Mouse (Mus musculus): ENCODE measurements around the gene Gm44511. TPM values are rescaled to one million over a fixed set of nuclear protein-coding genes. Genes with fewer than 3 reads are reported as not detected.

Gm44511 gene
- total RNA-seq, 1 experiment: not detected

- peak overlapping the region; percentile 16; the same call in 1 of the 2 replicates for H3K27ac ChIP-seq (ENCODE audit: insufficient read depth, low read depth, low read length, poor library complexity, severe bottlenecking)
- in situ Hi-C loops (cut with MboI; ENCODE audit: low sequenced_read_pairs in 2 of 2, unreplicated experiment in 2 of 2): loop anchor here in 1 of 2 experiments (5.0 kb wide), 1 partner anchor 36 kb away; no protein-coding TSS in a partner anchor
- no peaks in the 10 kb centered on the region for H3K36me3 ChIP-seq (ENCODE audit: control insufficient read depth, insufficient read depth, low read length, poor library complexity, severe bottlenecking)
- H3K4me3 ChIP-seq (ENCODE audit: insufficient read depth in 1 of 2, low read depth in 1 of 2, low read length in 2 of 2, poor library complexity in 1 of 2, severe bottlenecking in 1 of 2): peak overlapping the region; percentile 79 to 85
- H3K9ac ChIP-seq (ENCODE audit: insufficient read depth, low read depth, low read length, poor library complexity, severe bottlenecking): peak overlapping the region; percentile 76
- peaks cover 0 to 3% of the 10 kb centered on the region in 2 experiments; a peak in 1 of 4 replicates for H3K4me1 ChIP-seq (ENCODE audit: control insufficient read depth in 2 of 2, insufficient read depth in 2 of 2, low read length in 2 of 2, poor library complexity in 1 of 2)
- peak; percentile 77 for TF ChIP-seq ZNF384 (IDR thresholded peaks at IDR 0.05; ENCODE audit: low read depth, low read length)
- no peak for TF ChIP-seq ZC3H11A (IDR thresholded peaks at IDR 0.05; ENCODE audit: borderline replicate concordance, low read depth, low read length)
- TF ChIP-seq MAFK (IDR thresholded peaks at IDR 0.05; ENCODE audit: insufficient read depth, low read depth, low read length): peak; percentile 81
- no peaks in the 10 kb centered on the region for H3K9me3 ChIP-seq (ENCODE audit: control insufficient read depth, insufficient read depth, low read depth, low read length)
- DNase-seq (ENCODE audit: low read depth, low spot score): peak; percentile 70
Measured at GRCm38 (mm10) chr6:128838342-128839265, 12.5 kb upstream of the Gm44511 start.

- no peak overlapping the region for H3K27ac ChIP-seq (ENCODE audit: insufficient read depth, low read depth, low read length, poor library complexity, severe bottlenecking)
- peaks cover 0 to 3% of the 10 kb centered on the region in 2 experiments; a peak in 1 of 4 replicates for H3K4me1 ChIP-seq (ENCODE audit: control insufficient read depth in 2 of 2, insufficient read depth in 2 of 2, low read length in 2 of 2, poor library complexity in 1 of 2)
- in situ Hi-C loops (cut with MboI; ENCODE audit: low sequenced_read_pairs in 2 of 2, unreplicated experiment in 2 of 2): loop anchor here in 1 of 2 experiments (5.0 kb wide), 1 partner anchor 35 kb away; no protein-coding TSS in a partner anchor
- H3K4me3 ChIP-seq (ENCODE audit: insufficient read depth in 1 of 2, low read depth in 1 of 2, low read length in 2 of 2, poor library complexity in 1 of 2, severe bottlenecking in 1 of 2): peak overlapping the region; percentile 66 to 85
- H3K9me3 ChIP-seq (ENCODE audit: control insufficient read depth, insufficient read depth, low read depth, low read length): no peaks in the 10 kb centered on the region
- no peaks in the 10 kb centered on the region for H3K36me3 ChIP-seq (ENCODE audit: control insufficient read depth, insufficient read depth, low read length, poor library complexity, severe bottlenecking)
- 0 out of 2 replicates have a peak overlapping the region, but pooled peaks have one; percentile 43 for H3K9ac ChIP-seq (ENCODE audit: insufficient read depth, low read depth, low read length, poor library complexity, severe bottlenecking)
- peak; percentile 28 for DNase-seq (ENCODE audit: low read depth, low spot score)
- no peak for TF ChIP-seq ZC3H11A (IDR thresholded peaks at IDR 0.05; ENCODE audit: borderline replicate concordance, low read depth, low read length)
- no peak for TF ChIP-seq CHD2 (IDR thresholded peaks at IDR 0.05; ENCODE audit: low read depth, low read length)
- no peak for TF ChIP-seq HCFC1 (IDR thresholded peaks at IDR 0.05; ENCODE audit: borderline replicate concordance, insufficient read depth, low read length)
- TF ChIP-seq MAFK (IDR thresholded peaks at IDR 0.05; ENCODE audit: insufficient read depth, low read depth, low read length): no peak
- no peak for TF ChIP-seq ZNF384 (IDR thresholded peaks at IDR 0.05; ENCODE audit: low read depth, low read length)
Measured at GRCm38 (mm10) chr6:128837454-128838341, 11.6 kb upstream of the Gm44511 start.

GRCm38 (mm10) chr6:128836955-128837334 is 10.8 kb upstream of the Gm44511 start:
- Histone ChIP-seq H3K9ac (ENCODE audit: insufficient read depth, low read depth, low read length, poor library complexity, severe bottlenecking) (no peak overlapping the region), H3K27ac (ENCODE audit: insufficient read depth, low read depth, low read length, poor library complexity, severe bottlenecking) (no peak overlapping the region)
- in situ Hi-C loops (cut with MboI; ENCODE audit: low sequenced_read_pairs in 2 of 2, unreplicated experiment in 2 of 2): loop anchor here in 1 of 2 experiments (5.0 kb wide), 1 partner anchor 35 kb away; no protein-coding TSS in a partner anchor

More at GRCm38 (mm10) chr6:128836955-128837334, 10.8 kb upstream of the Gm44511 start:
- H3K9me3 ChIP-seq (ENCODE audit: control insufficient read depth, insufficient read depth, low read depth, low read length): no peaks in the 10 kb centered on the region
- H3K4me1 ChIP-seq (ENCODE audit: control insufficient read depth in 2 of 2, insufficient read depth in 2 of 2, low read length in 2 of 2, poor library complexity in 1 of 2): peaks cover 0 to 3% of the 10 kb centered on the region in 2 experiments; a peak in 1 of 4 replicates
- TF ChIP-seq ZNF384 (IDR thresholded peaks at IDR 0.05; ENCODE audit: low read depth, low read length): no peak
- no peak for TF ChIP-seq HCFC1 (IDR thresholded peaks at IDR 0.05; ENCODE audit: borderline replicate concordance, insufficient read depth, low read length)
- no peak for TF ChIP-seq CHD2 (IDR thresholded peaks at IDR 0.05; ENCODE audit: low read depth, low read length)
- TF ChIP-seq MAFK (IDR thresholded peaks at IDR 0.05; ENCODE audit: insufficient read depth, low read depth, low read length): no peak
- TF ChIP-seq ZC3H11A (IDR thresholded peaks at IDR 0.05; ENCODE audit: borderline replicate concordance, low read depth, low read length): no peak
- no peaks in the 10 kb centered on the region for H3K36me3 ChIP-seq (ENCODE audit: control insufficient read depth, insufficient read depth, low read length, poor library complexity, severe bottlenecking)
- no peak for DNase-seq (ENCODE audit: low read depth, low spot score)
- no peak overlapping the region for H3K4me3 ChIP-seq (ENCODE audit: insufficient read depth in 1 of 2, low read depth in 1 of 2, low read length in 2 of 2, poor library complexity in 1 of 2, severe bottlenecking in 1 of 2)
